Mouse (Mus musculus) WW6 (cell line): ENCODE data around the gene Arid5a.

Source experiments
- DNase-seq: peaks from one replicate; pipeline ENCODE4 v3.0.0-alpha.2; 2013; ENCODE audit warnings: low read depth, low spot score

Gene Arid5a

DNA sequence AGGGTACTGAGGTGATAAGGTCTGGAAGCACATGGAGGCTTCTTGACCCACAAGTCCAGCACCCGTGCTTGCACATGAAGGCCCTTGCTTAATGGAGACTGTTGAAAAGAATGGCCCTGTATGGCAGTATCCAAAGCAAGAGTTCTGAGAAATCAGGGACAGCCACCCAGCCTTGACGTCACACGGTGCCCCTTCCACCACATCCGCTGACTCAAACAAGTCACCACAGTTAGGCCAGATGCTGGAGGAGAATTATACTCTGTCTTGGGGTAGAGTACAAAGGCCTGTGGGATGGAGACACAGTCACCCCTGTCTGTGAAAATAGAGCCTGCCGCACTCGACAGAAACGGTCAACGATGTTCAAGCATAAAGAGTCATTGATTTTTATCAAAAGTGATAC lies 14.1 kb upstream of the Arid5a start:
- DNase-seq: no peak

DNA sequence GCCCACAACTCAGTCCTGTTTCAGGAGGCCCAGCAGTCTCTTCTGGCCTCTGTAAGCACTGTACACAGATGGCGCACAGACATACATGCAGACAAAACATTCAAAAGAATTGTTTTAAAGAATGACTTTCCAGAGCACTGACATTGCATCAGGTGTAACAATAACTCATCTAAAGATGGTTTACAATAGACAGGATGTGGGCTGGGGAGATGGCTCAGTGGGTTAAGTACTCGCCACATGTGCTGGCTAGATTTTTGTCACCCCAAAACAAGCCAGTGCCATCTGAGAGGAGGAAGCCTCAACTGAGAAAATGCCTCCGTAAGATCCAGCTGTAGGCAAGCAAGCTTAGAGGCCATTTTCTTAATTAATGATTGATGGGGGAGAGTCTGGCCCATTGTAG lies 13.1 kb upstream of the Arid5a start:
- DNase-seq: no peak

DNA sequence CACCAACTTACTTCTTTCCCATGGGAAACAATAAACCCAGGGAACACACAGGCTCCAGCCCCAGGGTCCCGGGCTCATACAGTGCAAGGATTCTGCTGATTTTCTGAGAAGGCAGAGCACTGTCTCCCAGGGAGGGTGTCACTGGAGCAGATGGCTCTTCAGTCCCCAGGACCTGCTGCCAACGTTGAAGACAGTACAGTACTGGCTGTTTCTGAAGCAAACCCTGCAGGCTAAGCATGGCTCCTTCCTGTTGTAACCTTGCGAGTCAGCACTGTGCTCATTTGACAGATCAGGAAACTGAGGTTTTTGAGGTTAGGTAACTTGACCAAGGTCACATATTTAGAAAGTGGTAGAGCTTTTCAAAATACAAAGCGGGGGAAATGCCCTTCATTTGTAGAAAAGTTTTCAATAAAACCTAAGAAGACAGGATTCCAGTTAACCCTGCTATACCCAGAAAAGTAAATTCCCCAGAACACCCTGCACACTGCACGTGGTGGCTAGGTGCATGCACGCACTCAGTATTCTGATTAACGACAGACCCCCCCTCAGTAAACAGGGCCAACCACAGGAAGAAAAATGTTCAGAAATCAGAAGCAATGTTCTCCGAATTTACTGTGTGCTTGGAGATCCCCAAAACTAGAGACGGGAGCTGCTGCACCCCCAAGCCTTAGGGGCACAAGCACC lies 10.9 kb upstream of the Arid5a start:
- no peak for DNase-seq

DNA sequence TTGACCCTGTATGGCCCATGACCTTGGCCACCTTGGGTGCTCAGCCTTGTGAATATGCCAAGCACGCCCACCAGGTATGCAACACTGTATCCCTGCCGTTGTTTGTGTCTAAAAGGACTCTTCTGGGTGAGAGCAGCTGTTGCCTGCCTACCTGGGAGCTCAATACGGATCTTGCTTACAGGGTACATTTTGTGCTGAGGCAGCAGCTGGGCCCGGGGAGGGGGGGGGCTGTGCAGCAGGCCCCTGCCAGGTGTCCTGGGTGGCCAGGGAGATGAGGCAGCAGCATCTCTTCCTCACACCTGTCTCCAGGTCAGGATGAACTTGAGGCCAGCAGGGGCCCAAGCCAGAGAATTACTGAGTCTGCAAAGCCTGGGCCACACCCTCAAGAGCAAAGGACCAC lies 9.4 kb upstream of the Arid5a start:
- DNase-seq: no peak

DNA sequence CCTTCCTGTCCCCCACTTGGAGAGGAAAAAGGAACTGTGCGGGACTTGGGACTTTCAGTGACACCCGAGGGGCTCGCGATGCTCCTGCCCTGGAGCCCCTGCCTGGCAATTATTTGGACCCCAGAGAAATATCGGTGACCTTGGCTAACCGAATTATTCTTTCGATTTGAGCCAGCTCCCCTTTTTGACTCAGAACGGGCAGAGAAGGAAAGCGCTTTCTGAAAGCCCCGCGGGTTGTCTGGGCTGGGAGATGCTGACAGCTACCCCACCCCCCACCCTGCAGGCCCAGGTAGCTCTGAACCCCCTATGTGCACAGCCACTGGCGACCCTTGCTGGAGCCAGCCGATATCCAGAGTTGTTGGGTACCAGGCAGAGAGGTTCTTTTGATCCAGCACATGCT lies 8.4 kb upstream of the Arid5a start:
- DNase-seq: no peak

DNA sequence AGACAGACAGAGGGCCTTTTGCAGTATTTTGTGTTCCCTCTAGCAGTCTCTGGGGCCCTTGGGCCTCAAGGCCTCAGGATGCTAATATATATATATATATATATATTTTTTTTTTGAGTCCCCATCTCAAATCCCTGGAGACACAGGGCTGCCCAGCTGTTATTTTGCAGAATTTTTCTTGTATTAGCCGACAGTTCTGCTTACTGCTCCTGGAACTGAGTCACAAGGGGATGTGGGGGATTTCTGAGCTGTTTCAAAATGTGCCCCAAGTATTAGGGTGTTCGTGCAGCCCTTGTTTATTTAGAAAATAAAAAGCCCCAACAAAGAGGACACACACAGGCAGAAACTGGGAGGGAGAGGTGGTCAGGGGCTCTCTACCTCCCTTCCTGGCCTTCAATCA lies 7.9 kb upstream of the Arid5a start:
- DNase-seq: no peak

DNA sequence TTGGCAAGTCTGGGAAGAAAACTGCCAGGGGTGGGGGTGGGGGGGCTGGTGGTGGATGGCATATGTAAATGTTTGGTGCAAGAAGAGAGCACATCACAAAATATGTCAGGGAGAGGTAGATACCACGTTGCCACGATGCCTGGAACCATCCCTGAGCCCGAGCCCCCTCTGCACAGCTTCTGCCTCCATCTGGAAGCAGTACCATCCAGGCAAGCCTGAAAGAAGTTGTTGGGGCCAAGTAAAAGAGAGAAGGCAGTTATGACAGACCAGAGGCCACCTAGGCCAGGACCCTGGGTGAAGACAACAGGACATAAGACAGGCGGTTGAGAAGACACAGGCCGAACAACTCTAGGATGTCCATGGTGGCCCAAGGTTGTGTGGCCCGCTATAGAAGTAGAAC lies 7.0 kb upstream of the Arid5a start:
- DNase-seq: no peak

DNA sequence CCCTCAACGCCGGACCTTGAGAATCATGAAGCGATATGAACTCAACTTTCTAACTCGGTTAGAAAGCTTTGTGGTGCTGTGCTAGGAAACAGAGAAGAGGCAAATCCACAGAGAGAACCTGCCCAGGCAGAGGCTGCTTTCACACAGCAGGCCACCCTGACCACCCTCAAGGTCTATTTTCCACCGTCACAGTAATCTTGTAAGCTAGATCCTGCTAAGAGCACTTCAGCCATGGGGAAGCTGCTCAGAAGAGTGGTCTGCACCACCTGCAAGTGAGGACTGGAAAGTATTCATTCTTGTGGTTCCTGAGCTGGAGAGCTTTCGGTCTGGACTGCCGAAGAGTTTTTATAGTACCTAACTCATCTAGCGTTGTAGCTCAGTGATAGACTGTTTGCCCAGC lies 5.3 kb upstream of the Arid5a start:
- no peak for DNase-seq

DNA sequence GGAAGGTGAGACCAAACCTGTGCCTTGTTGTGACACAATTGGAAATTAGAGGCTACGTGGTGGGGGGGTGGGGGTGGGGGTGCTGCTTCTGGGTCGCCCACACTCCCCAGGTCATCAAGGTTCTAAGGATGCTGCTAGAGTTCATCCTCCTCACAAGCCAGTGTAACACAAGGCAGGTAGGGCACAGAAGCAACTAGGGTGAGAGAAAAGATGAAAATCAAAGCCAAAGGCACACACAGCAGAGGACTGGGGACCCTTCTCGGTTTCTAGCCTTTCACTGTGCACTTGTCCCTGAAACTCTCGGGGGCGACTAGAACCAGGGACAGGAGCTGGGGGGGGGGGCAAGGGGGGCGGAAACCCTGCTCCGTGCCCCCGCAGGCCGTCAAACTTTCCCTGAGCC lies 4.6 kb upstream of the Arid5a start:
- DNase-seq: no peak

DNA sequence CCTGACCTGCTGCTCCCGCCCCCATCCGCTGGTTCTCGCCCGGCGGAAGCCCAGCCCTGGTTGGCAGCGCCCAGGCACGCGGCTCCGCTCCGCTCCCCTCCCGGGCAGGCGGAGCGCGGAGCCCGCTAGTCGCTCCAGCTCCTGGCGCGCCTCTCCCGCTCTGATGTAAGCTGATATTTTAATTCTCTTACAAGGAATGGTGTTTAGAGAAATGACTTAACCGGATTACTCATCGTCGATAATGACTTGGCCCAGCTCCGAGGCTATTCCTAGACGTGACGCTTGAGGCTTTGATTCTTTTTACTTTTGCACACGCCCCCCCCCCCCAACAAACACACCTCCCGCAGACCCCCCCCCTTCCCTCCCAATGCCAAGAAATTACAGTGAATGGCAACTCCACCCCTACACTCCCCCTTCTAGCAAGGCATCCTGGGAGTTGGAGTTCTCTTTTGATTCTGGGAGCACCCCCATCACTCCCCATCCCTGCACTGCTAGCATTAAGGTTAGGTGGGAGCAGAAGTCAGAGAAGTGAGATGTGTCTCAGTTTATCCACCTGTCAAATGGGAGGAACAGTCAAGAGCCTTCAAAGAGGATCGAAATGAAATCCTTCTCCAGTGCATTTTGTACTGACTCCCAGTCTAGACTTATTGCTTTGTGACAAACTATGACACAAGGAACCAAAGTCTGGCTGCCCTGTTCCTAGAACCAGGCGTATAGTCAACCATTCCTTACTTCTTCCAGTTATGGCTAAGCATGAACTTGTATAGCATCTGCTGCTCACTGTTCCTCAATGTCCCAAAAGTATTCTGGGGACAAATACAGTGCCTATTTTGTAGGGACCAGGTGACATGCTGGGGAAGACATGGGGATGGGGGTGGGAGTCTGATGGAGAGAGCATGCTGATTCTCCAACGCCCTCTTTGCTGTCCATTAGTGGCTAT lies 3.9 kb upstream of the Arid5a start:
- no peak for DNase-seq

DNA sequence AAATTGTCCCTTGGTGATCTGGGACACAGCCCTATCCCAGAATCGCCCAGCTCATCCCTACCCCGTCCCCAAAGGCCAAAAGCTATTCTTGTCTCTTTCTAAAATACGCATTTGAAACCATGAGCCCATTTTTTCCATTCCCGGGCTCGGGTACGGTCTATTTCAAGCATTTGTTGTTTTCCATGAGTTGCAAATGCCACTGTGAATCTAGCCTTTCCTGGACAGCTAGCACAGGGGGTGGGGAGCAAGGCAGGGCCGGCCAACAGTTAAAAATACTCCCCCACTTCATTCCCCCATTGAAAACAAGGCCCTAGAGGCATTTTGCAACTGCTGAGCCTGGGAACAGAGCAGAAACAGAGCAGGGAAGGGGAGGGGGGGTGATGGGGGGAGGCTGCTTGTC lies 2.8 kb upstream of the Arid5a start:
- no peak for DNase-seq

DNA sequence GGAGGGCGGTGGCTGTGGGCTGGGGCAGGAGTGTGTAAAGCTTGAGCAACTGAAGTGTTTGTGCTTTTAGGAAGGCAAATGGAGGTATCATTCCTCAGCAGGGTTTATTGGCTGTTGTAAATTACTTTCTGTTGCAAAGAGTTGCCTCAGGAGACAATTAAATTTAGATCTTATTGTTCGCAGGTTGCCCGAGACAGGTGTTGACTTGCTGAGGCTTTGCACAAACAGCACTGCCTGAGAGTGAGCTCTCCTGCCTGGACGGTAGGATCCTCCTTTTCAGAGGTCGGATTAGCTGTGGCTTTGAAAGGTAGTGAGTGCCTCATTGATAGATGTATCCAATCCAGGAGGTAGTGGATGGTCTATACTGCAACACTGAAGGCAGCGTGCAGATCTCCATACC lies 1.4 kb upstream of the Arid5a start:
- no peak for DNase-seq

DNA sequence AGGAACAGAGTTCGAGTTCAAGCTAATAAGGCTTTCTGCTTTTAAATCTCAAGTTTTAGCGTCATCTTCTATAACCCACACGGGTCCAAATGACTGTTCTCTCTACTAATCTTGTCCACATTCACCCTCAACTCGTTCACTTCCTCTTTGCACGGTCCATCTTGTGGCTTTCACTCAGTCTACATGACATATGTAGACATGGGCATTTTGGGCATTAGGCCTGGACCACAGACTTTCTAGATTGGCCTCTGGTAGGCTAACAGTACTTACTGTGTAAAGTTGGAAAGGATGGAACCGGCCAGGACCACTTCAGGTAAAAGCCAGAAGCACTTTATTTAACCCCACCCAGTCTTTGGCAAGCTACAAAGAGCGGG lies 425 bp upstream of the Arid5a start:
- DNase-seq: no peak

DNA sequence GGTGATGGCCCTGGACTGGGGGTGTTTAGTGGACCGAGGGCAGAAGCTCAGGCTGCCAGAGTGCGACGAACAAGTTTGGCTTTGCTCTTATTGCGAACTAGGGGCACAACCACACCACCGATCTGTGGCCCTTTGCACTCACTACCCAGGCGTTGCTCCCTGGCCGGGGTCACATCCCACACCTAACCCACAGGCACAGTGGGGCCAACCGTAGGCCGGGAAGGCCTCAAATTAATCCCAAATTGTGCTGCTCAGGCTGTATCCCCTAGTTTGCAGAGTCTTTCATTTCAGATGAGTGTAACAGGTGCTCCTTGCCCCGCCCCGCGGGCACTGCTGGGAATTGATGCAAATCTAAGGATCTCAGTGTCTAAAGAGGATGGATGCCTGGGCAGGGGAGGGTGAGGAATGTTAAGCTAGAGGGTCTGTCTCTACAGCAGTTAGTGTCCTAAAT lies 943 bp downstream of the Arid5a start:
- DNase-seq: no peak

DNA sequence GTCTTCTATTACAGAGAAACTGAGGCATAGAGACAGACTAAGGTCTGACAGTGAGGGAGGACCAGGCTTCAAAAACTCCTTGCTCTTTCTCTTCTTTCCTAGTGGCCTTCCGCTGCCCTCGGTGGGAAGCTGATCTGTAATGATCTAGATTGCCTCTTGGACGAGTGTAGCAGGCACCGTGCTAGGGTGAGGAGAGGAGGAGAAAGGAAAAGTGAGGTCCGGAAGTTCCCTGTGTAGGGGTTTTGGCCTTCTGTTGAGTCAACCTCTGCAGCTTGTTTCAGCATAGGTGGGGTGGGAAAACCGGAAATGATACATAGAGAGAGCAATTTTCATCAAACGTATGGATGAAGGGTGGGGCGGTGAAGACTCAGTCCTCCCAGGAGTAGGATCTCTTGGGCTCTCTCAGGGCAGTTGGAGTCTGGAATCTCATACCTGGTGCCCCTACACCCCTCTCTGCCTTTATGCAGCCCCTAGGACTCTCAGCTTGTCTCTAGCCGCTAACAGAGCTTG lies 1.5 kb downstream of the Arid5a start:
- DNase-seq: no peak

DNA sequence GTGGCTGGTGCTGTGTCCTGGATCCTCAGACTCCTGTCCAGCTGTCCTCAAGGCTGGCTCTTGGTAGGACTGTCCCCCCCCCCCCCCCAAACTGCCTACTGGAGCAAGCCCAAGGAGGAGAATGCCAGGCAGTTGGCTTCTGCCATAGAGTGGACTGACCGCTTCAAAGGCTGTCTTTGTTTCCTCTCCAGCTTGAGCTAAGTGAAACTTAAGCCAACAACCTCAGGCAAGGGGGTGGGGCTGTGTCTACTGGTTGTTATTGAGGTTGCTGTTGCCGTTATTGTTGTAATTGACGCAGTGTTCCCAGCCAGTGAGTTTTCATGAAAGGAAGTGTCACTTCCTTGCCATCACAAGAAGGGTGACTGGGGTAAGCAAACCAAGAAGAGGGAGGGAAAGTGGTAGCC lies 2.0 kb downstream of the Arid5a start:
- DNase-seq: no peak

DNA sequence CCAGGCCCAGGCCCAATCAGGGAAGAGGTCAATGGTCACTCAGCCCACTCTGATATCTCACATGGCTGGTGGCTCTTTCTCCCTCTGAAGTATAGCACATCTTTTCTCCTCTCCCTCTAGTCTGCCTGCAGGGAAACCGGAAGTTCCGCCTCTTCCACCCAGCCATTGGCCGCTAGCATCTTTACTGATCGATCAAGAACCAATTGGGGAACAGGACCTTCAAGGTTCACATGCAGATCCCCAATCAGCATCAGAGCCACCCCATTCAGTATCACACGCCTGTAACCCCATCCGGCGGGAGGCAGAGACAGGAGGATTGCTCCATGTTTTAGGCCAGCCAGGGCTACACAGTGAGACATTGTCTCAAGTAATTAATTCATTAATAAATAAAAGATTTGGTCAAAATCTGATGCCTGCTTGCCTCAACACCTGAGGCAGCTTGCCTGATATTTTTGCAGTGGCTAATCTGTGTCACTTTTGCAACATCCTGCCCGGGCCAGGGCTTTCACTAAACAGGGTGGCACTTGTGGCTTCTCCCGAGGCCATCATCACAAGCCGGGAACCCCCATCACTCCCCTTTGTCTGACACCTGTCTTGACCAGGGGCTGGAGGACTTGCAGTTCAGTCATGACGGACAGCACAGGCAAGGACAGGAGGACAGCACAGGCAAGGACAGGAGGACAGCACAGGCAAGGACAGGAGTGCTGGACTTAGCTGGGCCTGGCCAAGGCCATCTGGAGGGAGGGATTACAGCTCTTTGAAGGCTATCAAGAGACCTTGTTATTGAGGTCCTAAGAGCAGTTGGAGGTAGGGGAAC lies 7.6 kb downstream of the Arid5a start:
- peak; percentile 76 for DNase-seq

DNA sequence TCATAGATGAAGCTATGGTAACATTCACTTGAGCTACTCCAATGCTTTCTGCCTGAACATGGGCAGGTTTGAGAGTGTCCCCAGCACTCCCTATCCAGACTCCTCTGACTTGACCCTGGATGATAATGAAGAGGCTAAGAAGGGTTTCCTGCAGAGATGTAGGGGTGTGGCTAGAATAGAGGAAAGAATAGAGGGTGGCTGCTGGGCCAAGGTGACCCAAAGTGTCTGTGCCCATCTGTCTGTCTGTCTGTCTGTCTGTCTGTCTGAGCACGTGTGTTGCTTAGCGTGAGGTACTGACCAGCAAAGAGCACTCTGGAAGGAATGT lies 8.2 kb downstream of the Arid5a start:
- no peak for DNase-seq

DNA sequence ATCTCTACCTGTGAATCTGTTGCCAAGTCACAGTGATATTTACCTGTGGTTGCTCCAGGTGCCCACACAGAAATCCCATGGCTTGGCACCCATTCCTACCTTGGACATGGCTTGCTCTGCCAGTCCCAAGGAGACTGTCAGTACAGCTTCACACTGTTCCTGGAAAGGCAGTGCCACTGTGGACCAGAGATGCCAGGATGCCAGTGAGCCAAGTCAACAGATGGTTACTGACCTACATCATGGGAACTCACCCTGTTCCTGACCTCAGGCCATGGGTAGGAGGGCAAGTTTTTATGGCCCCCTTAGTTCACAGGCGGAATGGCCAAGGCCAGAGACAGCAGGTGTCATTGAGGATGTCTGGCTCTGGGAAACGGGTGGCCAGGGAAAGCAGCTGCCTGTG lies 13.6 kb downstream of the Arid5a start:
- DNase-seq: no peak

DNA sequence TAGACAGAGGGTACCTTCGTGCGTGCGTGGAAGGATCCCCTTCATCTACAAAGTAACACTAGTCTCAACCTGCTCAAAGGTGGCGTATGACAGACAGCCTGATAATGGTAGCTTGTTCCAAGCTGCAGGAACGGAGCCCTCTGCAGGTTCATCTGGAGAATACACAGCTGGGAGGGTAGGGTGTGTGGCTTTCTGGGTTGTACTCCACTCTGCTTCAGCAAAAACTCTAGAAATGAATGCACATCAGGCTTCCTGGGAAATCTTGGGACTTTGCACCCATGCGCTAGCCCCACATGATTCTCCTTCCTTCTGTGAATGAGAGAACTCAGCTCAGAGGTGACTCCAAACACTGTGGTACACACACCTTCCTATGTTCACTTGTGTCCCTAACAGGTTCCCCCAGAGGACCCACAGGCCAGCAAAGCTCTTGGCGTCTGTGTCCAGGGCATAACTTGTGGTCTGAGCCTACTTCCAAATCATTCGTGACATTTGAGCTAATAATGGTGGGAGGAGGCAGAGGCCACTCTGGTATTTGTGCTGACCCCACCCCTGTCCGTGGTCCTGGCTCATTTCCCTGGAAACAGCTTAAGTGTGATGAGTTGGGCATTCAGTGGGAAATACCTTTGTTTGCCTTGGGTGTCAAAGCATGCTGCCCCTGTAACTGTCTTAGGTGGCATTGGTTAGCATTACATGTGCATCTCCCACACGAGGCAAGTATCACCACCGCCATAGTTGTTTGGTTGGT lies 14.5 kb downstream of the Arid5a start:
- no peak for DNase-seq

DNA sequence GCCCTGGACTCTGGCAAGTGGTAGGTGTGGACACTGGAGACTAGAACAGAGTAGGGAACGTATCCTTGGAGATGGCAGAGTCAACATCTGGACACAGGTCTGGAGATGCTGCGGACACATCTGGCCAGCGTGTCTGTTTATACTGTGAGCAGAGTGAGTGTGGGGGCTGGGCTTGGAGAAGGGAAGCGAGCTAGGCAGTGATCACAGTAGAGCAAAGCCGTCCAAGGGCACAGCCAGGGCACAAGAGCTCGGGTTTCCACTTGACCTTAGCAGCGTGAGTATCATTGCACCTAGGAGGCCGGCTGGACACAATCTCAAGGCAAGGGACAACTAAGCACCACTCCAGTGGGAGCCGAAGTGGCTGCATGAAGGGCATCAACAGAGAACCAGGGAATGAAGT lies 15.5 kb downstream of the Arid5a start:
- no peak for DNase-seq
